Mouse (Mus musculus): Measurements from ENCODE around the gene Pde3a. TPM values are rescaled to one million over a fixed set of nuclear protein-coding genes. Genes with fewer than 3 reads are reported as not detected.
A peak's percentile ranks its signal among the peaks of the same experiment; 100 is the strongest.

Gene Pde3a
- polyA plus RNA-seq, 1 experiment from 2014 or later = 26.9 TPM

- H3K27me3 ChIP-seq (replicated peaks; ENCODE audit: control insufficient read depth, insufficient read depth, low read length) = no peaks in the 10 kb centered on the region
- no peaks in the 10 kb centered on the region for H3K4me1 ChIP-seq (replicated peaks; ENCODE audit: control insufficient read depth, insufficient read depth, low read length)
- no peak overlapping the region for H3K27ac ChIP-seq (ENCODE audit: low read depth)
- no peaks in the 10 kb centered on the region for H3K9me3 ChIP-seq (ENCODE audit: control insufficient read depth, low read length)
- no peak overlapping the region for H3K9ac ChIP-seq (ENCODE audit: low read length)
- no peak for DNase-seq (ENCODE audit: low spot score)
- no peaks in the 10 kb centered on the region for H3K36me3 ChIP-seq (ENCODE audit: control insufficient read depth, insufficient read depth, low read length)
- WGBS = 60% methylated on average over 2 of the region's 2 CpGs
- H3K4me2 ChIP-seq (ENCODE audit: low read length) = no peak overlapping the region
- ATAC-seq (replicated peaks; ENCODE audit: low FRiP score, low TSS enrichment, low read depth) = no peak
- no peak overlapping the region for H3K4me3 ChIP-seq (ENCODE audit: low read depth, low read length)
Observed at GRCm38 (mm10) chr6:141372697-141373096, 123.6 kb downstream of the Pde3a start.

DNA sequence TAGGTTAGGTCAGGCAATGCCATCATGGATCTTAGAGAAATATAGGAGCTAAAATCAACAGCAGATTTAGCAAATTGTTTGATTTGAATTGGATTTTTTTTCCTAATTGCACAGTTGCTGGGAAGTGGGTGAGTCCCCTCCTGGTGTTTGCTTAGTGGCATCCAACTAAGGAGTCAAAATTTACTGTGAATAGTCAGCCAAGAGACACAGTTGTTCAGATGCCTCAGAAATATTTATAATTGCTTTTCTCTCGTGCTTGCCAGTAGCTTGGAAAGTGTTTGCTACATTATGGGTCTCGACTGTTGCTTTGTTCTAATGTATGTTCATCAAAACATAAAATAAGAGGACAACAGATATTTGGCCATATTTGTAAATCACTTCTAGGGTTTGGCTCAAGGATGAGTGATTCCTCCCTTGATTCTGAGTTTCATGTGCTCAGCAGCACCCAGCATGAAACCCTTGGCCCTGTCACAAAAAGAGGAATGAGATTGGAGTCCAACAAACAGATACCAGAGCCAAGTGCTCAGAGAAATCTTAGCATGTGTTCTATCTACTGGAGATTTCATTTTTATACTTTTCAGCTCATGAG lies 125.5 kb downstream of the Pde3a start:
- H3K4me2 ChIP-seq (ENCODE audit: low read length) = no peak overlapping the region
- H3K27ac ChIP-seq (ENCODE audit: low read depth) = no peak overlapping the region
- no peak overlapping the region for H3K4me3 ChIP-seq (ENCODE audit: low read depth, low read length)
- no peaks in the 10 kb centered on the region for H3K27me3 ChIP-seq (replicated peaks; ENCODE audit: control insufficient read depth, insufficient read depth, low read length)
- ATAC-seq (replicated peaks; ENCODE audit: low FRiP score, low TSS enrichment, low read depth) (no peak), DNase-seq (ENCODE audit: low spot score) (no peak)
- H3K36me3 ChIP-seq (ENCODE audit: control insufficient read depth, insufficient read depth, low read length) = no peaks in the 10 kb centered on the region
- H3K9me3 ChIP-seq (ENCODE audit: control insufficient read depth, low read length) = no peaks in the 10 kb centered on the region
- no peak overlapping the region for H3K9ac ChIP-seq (ENCODE audit: low read length)
- 56% methylated on average over 2 of the region's 2 CpGs for WGBS
- no peaks in the 10 kb centered on the region for H3K4me1 ChIP-seq (replicated peaks; ENCODE audit: control insufficient read depth, insufficient read depth, low read length)

DNA sequence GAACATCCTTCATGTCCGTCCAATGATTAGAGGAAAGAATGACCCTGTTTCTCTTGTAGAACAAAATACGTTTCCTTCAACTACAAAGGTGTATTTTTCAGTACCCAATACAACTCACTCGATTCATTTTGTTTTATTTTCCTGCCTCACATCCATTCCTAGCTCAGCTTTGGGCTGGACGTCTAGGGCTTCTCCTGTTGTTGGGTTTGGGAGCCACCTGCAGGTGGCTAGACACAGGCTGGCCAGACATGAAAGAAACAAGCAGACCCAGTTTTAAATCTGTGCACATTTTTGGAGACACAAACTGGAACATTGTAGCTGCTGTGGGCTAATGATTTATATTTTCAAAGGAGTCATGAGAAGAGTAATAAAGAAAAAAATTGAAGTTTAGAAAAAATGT lies 126.1 kb downstream of the Pde3a start:
- no peaks in the 10 kb centered on the region for H3K36me3 ChIP-seq (ENCODE audit: control insufficient read depth, insufficient read depth, low read length)
- H3K9me3 ChIP-seq (ENCODE audit: control insufficient read depth, low read length) = no peaks in the 10 kb centered on the region
- 68% methylated on average over 4 of the region's 4 CpGs for WGBS
- H3K4me2 ChIP-seq (ENCODE audit: low read length) = no peak overlapping the region
- H3K4me3 ChIP-seq (ENCODE audit: low read depth, low read length) = no peak overlapping the region
- H3K4me1 ChIP-seq (replicated peaks; ENCODE audit: control insufficient read depth, insufficient read depth, low read length) = no peaks in the 10 kb centered on the region
- no peak overlapping the region for H3K9ac ChIP-seq (ENCODE audit: low read length)
- DNase-seq (ENCODE audit: low spot score) = no peak
- H3K27me3 ChIP-seq (replicated peaks; ENCODE audit: control insufficient read depth, insufficient read depth, low read length) = no peaks in the 10 kb centered on the region
- ATAC-seq (replicated peaks; ENCODE audit: low FRiP score, low TSS enrichment, low read depth) = no peak
- H3K27ac ChIP-seq (ENCODE audit: low read depth) = no peak overlapping the region

DNA sequence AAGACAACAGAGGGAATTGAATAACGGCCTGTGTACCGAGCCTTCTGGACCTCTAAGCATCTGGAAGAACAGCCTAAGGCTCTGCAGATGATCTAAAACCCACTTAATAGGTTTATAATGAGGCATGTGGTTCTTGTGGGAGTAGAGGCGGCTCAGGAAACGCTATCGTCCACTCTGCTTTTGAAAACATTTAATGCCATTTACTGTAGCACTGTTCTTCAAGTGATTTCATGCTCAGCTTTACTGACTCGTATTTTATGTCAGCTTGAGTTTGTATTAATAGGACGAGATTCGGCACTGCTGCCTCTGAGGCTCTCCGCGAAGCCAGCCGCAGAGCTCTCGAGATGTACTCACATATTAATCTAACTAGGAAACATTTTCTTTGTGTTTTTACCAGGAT lies 131.9 kb downstream of the Pde3a start:
- WGBS = 7% methylated on average over 12 of the region's 12 CpGs
- Histone ChIP-seq H3K27me3 (replicated peaks; ENCODE audit: control insufficient read depth, insufficient read depth, low read length) (no peaks in the 10 kb centered on the region), H3K36me3 (ENCODE audit: control insufficient read depth, insufficient read depth, low read length) (no peaks in the 10 kb centered on the region), H3K4me2 (ENCODE audit: low read length) (peak overlapping the region; percentile 27), H3K4me1 (replicated peaks; ENCODE audit: control insufficient read depth, insufficient read depth, low read length) (peaks cover 18% of the 10 kb centered on the region), H3K27ac (ENCODE audit: low read depth) (peak overlapping the region; percentile 33; the same call in 1 of the 2 replicates), H3K9me3 (ENCODE audit: control insufficient read depth, low read length) (no peaks in the 10 kb centered on the region), H3K4me3 (ENCODE audit: low read depth, low read length) (no peak overlapping the region), H3K9ac (ENCODE audit: low read length) (no peak overlapping the region)
- ATAC-seq (replicated peaks; ENCODE audit: low FRiP score, low TSS enrichment, low read depth) = 0 out of 2 replicates have a peak, but pooled peaks have one; percentile 22
- DNase-seq (ENCODE audit: low spot score) = peak; percentile 63

GRCm38 (mm10) chr6:141381473-141381872 lies 132.4 kb downstream of the Pde3a start:
- Histone ChIP-seq H3K27ac (ENCODE audit: low read depth) (peak overlapping the region; percentile 33; the same call in 1 of the 2 replicates), H3K4me2 (ENCODE audit: low read length) (peak overlapping the region; percentile 27), H3K36me3 (ENCODE audit: control insufficient read depth, insufficient read depth, low read length) (no peaks in the 10 kb centered on the region), H3K27me3 (replicated peaks; ENCODE audit: control insufficient read depth, insufficient read depth, low read length) (no peaks in the 10 kb centered on the region), H3K4me3 (ENCODE audit: low read depth, low read length) (no peak overlapping the region), H3K9ac (ENCODE audit: low read length) (no peak overlapping the region), H3K4me1 (replicated peaks; ENCODE audit: control insufficient read depth, insufficient read depth, low read length) (peaks cover 18% of the 10 kb centered on the region), H3K9me3 (ENCODE audit: control insufficient read depth, low read length) (no peaks in the 10 kb centered on the region)
- no peak for DNase-seq (ENCODE audit: low spot score)
- peak; percentile 63 for ATAC-seq (replicated peaks; ENCODE audit: low FRiP score, low TSS enrichment, low read depth)
- WGBS = 8% methylated on average over 8 of the region's 8 CpGs

- H3K4me2 ChIP-seq (ENCODE audit: low read length) = 0 out of 2 replicates have a peak overlapping the region, but pooled peaks have one; percentile 27
- 67% methylated on average over 4 of the region's 4 CpGs for WGBS
Observed at GRCm38 (mm10) chr6:141381881-141382370, 132.9 kb downstream of the Pde3a start.

DNA sequence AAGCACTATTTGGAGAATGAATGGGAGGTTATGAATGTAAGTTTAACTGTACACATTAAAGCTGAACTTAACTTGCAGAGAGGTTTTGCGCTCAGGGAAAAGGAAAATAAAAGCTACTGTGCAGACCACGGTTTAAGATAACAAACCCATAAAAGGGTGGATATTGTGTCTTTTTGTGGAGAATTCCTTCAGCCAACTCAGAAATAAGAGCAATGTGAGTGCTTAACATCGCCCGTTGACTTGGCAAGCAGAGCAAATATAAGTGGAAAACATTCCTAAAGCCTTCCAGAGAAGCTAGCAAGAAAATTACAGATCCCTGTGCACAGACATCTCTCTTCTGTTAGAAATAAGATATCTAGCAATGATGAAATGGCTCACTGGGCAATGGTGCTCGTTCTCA lies 139.0 kb downstream of the Pde3a start:
- Histone ChIP-seq H3K4me1 (replicated peaks; ENCODE audit: control insufficient read depth, insufficient read depth, low read length) (peaks cover 8% of the 10 kb centered on the region), H3K27ac (ENCODE audit: low read depth) (no peak overlapping the region), H3K4me2 (ENCODE audit: low read length) (no peak overlapping the region), H3K36me3 (ENCODE audit: control insufficient read depth, insufficient read depth, low read length) (no peaks in the 10 kb centered on the region), H3K27me3 (replicated peaks; ENCODE audit: control insufficient read depth, insufficient read depth, low read length) (no peaks in the 10 kb centered on the region), H3K4me3 (ENCODE audit: low read depth, low read length) (no peak overlapping the region), H3K9ac (ENCODE audit: low read length) (no peak overlapping the region), H3K9me3 (ENCODE audit: control insufficient read depth, low read length) (no peaks in the 10 kb centered on the region)
- DNase-seq (ENCODE audit: low spot score) = no peak
- ATAC-seq (replicated peaks; ENCODE audit: low FRiP score, low TSS enrichment, low read depth) = no peak
- 44% methylated on average over 5 of the region's 5 CpGs for WGBS

More at GRCm38 (mm10) chr6:141381881-141382370, 132.9 kb downstream of the Pde3a start:
- Histone ChIP-seq H3K4me3 (ENCODE audit: low read depth, low read length) (no peak overlapping the region), H3K36me3 (ENCODE audit: control insufficient read depth, insufficient read depth, low read length) (no peaks in the 10 kb centered on the region), H3K9ac (ENCODE audit: low read length) (no peak overlapping the region), H3K9me3 (ENCODE audit: control insufficient read depth, low read length) (no peaks in the 10 kb centered on the region), H3K27ac (ENCODE audit: low read depth) (peak overlapping the region; percentile 33; the same call in 1 of the 2 replicates), H3K4me1 (replicated peaks; ENCODE audit: control insufficient read depth, insufficient read depth, low read length) (peaks cover 18% of the 10 kb centered on the region), H3K27me3 (replicated peaks; ENCODE audit: control insufficient read depth, insufficient read depth, low read length) (no peaks in the 10 kb centered on the region)
- DNase-seq (ENCODE audit: low spot score) (no peak), ATAC-seq (replicated peaks; ENCODE audit: low FRiP score, low TSS enrichment, low read depth) (no peak)

DNA sequence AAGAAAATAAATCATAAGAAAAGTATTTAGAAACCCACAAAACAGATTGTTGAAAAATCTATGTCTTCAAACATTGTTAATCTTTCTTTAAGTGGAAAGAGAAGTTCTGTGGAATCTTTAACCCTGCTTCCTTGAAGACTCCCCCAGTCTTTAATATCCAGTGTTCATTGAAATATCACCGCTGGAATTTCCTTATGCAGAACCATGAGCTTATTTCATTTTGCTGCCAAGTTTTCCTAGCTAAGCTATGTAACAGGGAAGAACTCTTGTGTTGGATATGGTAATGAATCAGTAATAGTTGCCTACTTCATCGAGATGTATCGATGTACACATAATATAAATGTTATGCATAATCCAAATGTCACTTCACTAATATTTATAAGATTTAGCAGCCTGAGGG lies 146.9 kb downstream of the Pde3a start:
- no peak overlapping the region for H3K4me2 ChIP-seq (ENCODE audit: low read length)
- no peak overlapping the region for H3K27ac ChIP-seq (ENCODE audit: low read depth)
- no peaks in the 10 kb centered on the region for H3K27me3 ChIP-seq (replicated peaks; ENCODE audit: control insufficient read depth, insufficient read depth, low read length)
- ATAC-seq (replicated peaks; ENCODE audit: low FRiP score, low TSS enrichment, low read depth) = no peak
- no peaks in the 10 kb centered on the region for H3K36me3 ChIP-seq (ENCODE audit: control insufficient read depth, insufficient read depth, low read length)
- H3K9me3 ChIP-seq (ENCODE audit: control insufficient read depth, low read length) = no peaks in the 10 kb centered on the region
- no peak for DNase-seq (ENCODE audit: low spot score)
- H3K4me1 ChIP-seq (replicated peaks; ENCODE audit: control insufficient read depth, insufficient read depth, low read length) = peaks cover 39% of the 10 kb centered on the region
- WGBS = 41% methylated on average over 3 of the region's 3 CpGs
- H3K9ac ChIP-seq (ENCODE audit: low read length) = no peak overlapping the region
- no peak overlapping the region for H3K4me3 ChIP-seq (ENCODE audit: low read depth, low read length)

- WGBS = 23% methylated on average over 4 of the region's 4 CpGs
- ATAC-seq (replicated peaks; ENCODE audit: low FRiP score, low TSS enrichment, low read depth) = no peak
- no peak overlapping the region for H3K27ac ChIP-seq (ENCODE audit: low read depth)
Observed at GRCm38 (mm10) chr6:141399411-141399810, 150.3 kb downstream of the Pde3a start.

More at GRCm38 (mm10) chr6:141399411-141399810, 150.3 kb downstream of the Pde3a start:
- H3K4me3 ChIP-seq (ENCODE audit: low read depth, low read length) = no peak overlapping the region
- H3K36me3 ChIP-seq (ENCODE audit: control insufficient read depth, insufficient read depth, low read length) = no peaks in the 10 kb centered on the region
- DNase-seq (ENCODE audit: low spot score) = no peak
- no peak overlapping the region for H3K9ac ChIP-seq (ENCODE audit: low read length)
- H3K4me2 ChIP-seq (ENCODE audit: low read length) = no peak overlapping the region
- no peaks in the 10 kb centered on the region for H3K9me3 ChIP-seq (ENCODE audit: control insufficient read depth, low read length)
- peaks cover 44% of the 10 kb centered on the region for H3K4me1 ChIP-seq (replicated peaks; ENCODE audit: control insufficient read depth, insufficient read depth, low read length)
- no peaks in the 10 kb centered on the region for H3K27me3 ChIP-seq (replicated peaks; ENCODE audit: control insufficient read depth, insufficient read depth, low read length)
